In genomic region chr17:26616696-26617095, GRCm38 (mm10) we compare ENCODE assay signal across 11 mouse cellular contexts. TPM values are rescaled to one million over a fixed set of nuclear protein-coding genes. Genes with fewer than 3 reads are reported as not detected.
DNase-seq lines count a peak whose midpoint lies in the region; ATAC-seq and TF ChIP-seq lines count a peak whose summit lies in the region.
"Had no signal": no experiment of that assay in that cellular context is flagged by ENCODE, and none has a peak within 500 bp of the region (broad histone marks: within the 10 kb centered on the region; RNA-seq: fewer than 3 reads in every experiment).

No protein-coding gene starts in this region.

- no peak for TF ChIP-seq CTCF in kidney, postnatal 0 days (IDR thresholded peaks at IDR 0.05; ENCODE audit: low read depth)
- TF ChIP-seq CTCF in lung, postnatal 0 days (IDR thresholded peaks at IDR 0.05): no peak

- no peak overlapping the region for H3K9ac ChIP-seq in kidney, postnatal 0 days (ENCODE audit: low read depth, low read length)
- no peak overlapping the region for H3K9ac ChIP-seq in lung, postnatal 0 days (replicated peaks; ENCODE audit: low read depth)

- H3K4me1 ChIP-seq in kidney, postnatal 0 days (replicated peaks; ENCODE audit: insufficient read depth, low read length): peaks cover 12% of the 10 kb centered on the region; the same call in 1 of the 2 replicates
- H3K4me1 ChIP-seq in lung, postnatal 0 days (ENCODE audit: insufficient read depth, low read depth, low read length): peaks cover 23% of the 10 kb centered on the region
- H3K4me1 ChIP-seq: embryonic facial prominence, embryonic 10.5 days had no signal

- intact Hi-C loops in gastrocnemius, postnatal 14 days (cut with DNase I; ENCODE audit: low total_unique reads): no loop called here

- no peaks in the 10 kb centered on the region for H3K27me3 ChIP-seq in kidney, postnatal 0 days (ENCODE audit: insufficient read depth, low read length)
- no peaks in the 10 kb centered on the region for H3K27me3 ChIP-seq in lung, postnatal 0 days (replicated peaks; ENCODE audit: insufficient read depth, low read length)

- TF ChIP-seq EP300 in lung, postnatal 0 days (IDR thresholded peaks at IDR 0.05): peak; percentile 100

- DNase-seq in B cell, adult 2 months: peak; percentile 31 to 34
- peak; percentile 60 to 82 for DNase-seq in heart, adult 9 months (ENCODE audit: low spot score in 2 of 2)
- peak; percentile 46 for DNase-seq in kidney, postnatal 0 days (ENCODE audit: low spot score)
- DNase-seq in lung, postnatal 0 days (ENCODE audit: low spot score): peak; percentile 94
- no peak for DNase-seq in cerebellum, adult 11 months
- DNase-seq in cerebellum, postnatal 14 days: no peak
- DNase-seq in gastrocnemius, postnatal 14 days: no peak
- DNase-seq: adrenal gland, postnatal 10 days; midbrain, embryonic 14.5 days had no signal

- peak overlapping the region; percentile 73 for H3K27ac ChIP-seq in kidney, postnatal 0 days
- peak overlapping the region; percentile 84 for H3K27ac ChIP-seq in lung, postnatal 0 days (ENCODE audit: low read length)
- H3K27ac ChIP-seq: embryonic facial prominence, embryonic 10.5 days had no signal

- no peak overlapping the region for H3K4me3 ChIP-seq in kidney, postnatal 0 days (replicated peaks; ENCODE audit: low read depth, low read length)
- H3K4me3 ChIP-seq in lung, postnatal 0 days (ENCODE audit: low read depth, low read length): no peak overlapping the region
- H3K4me3 ChIP-seq: embryonic facial prominence, embryonic 10.5 days had no signal

- peak; percentile 91 for ATAC-seq in kidney, postnatal 0 days (replicated peaks; ENCODE audit: low FRiP score, low read depth)
- ATAC-seq in lung, postnatal 0 days: peak; percentile 90
- ATAC-seq in inflammation-experienced regulatory T-cells, adult 6 months: no peak

- H3K4me2 ChIP-seq in kidney, postnatal 0 days (ENCODE audit: low read length): no peak overlapping the region
- no peak overlapping the region for H3K4me2 ChIP-seq in lung, postnatal 0 days (replicated peaks; ENCODE audit: low read depth, low read length)

- no peaks in the 10 kb centered on the region for H3K9me3 ChIP-seq in kidney, postnatal 0 days (replicated peaks; ENCODE audit: low read length)
- H3K9me3 ChIP-seq in lung, postnatal 0 days (ENCODE audit: low read length): no peaks in the 10 kb centered on the region
- H3K9me3 ChIP-seq: embryonic facial prominence, embryonic 10.5 days had no signal

- peaks cover 13% of the 10 kb centered on the region; the same call in 1 of the 2 replicates for H3K36me3 ChIP-seq in kidney, postnatal 0 days (ENCODE audit: insufficient read depth, low read length)
- 0 out of 2 replicates have a peak, but pooled peaks cover 9% of the 10 kb centered on the region for H3K36me3 ChIP-seq in lung, postnatal 0 days (ENCODE audit: insufficient read depth, low read length)

- 66% methylated on average over 2 of the region's 2 CpGs for WGBS in kidney, postnatal 0 days
- 38% methylated on average over 2 of the region's 2 CpGs for WGBS in lung, postnatal 0 days

RNA-seq across cellular contexts. Expression of gene Atp6v0e, which starts 46.3 kb away (rescaled TPM):
- 459 and 492 TPM in 2 replicates for polyA plus RNA-seq in kidney, postnatal 0 days (2015; fragmentation: Nextera tagmentation; extraction: Ambion mirVana)
- polyA plus RNA-seq in lung, postnatal 0 days (2015; fragmentation: Nextera tagmentation; extraction: Ambion mirVana): 330 and 382 TPM in 2 replicates
- polyA plus RNA-seq in inflammation-experienced regulatory T-cells, adult 6 months (2017; shearing (Covaris generic)): 100 to 1,000 TPM; 402 to 432 (median 418) TPM
- 10 to 100 TPM; 37.4 to 40.8 TPM for total RNA-seq in gastrocnemius, postnatal 14 days (2021)

RNA-seq across cellular contexts. Expression of gene Dusp1, which starts 54.8 kb away (rescaled TPM):
- 28.3 and 31.5 TPM in 2 replicates for polyA plus RNA-seq in kidney, postnatal 0 days (2015; fragmentation: Nextera tagmentation; extraction: Ambion mirVana)
- 68.4 and 79.3 TPM in 2 replicates for polyA plus RNA-seq in lung, postnatal 0 days (2015; fragmentation: Nextera tagmentation; extraction: Ambion mirVana)
- polyA plus RNA-seq in inflammation-experienced regulatory T-cells, adult 6 months (2017; shearing (Covaris generic)): 10 to 100 TPM; 31.4 to 56.0 (median 32.0) TPM
- 10 to 100 TPM; 30.8 to 77.9 TPM for total RNA-seq in gastrocnemius, postnatal 14 days (2021)

RNA-seq across cellular contexts. Expression of gene Ergic1, which starts 55.4 kb away (rescaled TPM):
- 103 and 107 TPM in 2 replicates for polyA plus RNA-seq in kidney, postnatal 0 days (2015; fragmentation: Nextera tagmentation; extraction: Ambion mirVana)
- 47.9 and 50.6 TPM in 2 replicates for polyA plus RNA-seq in lung, postnatal 0 days (2015; fragmentation: Nextera tagmentation; extraction: Ambion mirVana)
- polyA plus RNA-seq in inflammation-experienced regulatory T-cells, adult 6 months (2017; shearing (Covaris generic)): 10 to 100 TPM; 35.9 to 50.4 (median 39.8) TPM
- total RNA-seq in gastrocnemius, postnatal 14 days (2021): 10 to 100 TPM; 71.4 to 87.7 TPM

Comparison
In these comparisons a context has a peak if more than half of its experiments do, and no peak if none do; other contexts are left out.
1. DNase-seq: peak in B cell, adult 2 months (2 of 2), heart, adult 9 months (2 of 2), kidney, postnatal 0 days (single experiment) and lung, postnatal 0 days (single experiment); none in cerebellum, adult 11 months (single experiment), cerebellum, postnatal 14 days (0 of 2) and gastrocnemius, postnatal 14 days (single experiment).